Comparison of ENCODE assay signal across 8 mouse cellular contexts in genomic region chr11:50132265-50132664, GRCm38 (mm10). TPM values are rescaled to one million over a fixed set of nuclear protein-coding genes. Genes with fewer than 3 reads are reported as not detected.
DNase-seq lines count a peak whose midpoint lies in the region; ATAC-seq and TF ChIP-seq lines count a peak whose summit lies in the region.

No protein-coding gene starts in this region.

- H3K4me1 ChIP-seq in heart, embryonic 12.5 days (replicated peaks) = peaks cover 21% of the 10 kb centered on the region
- peaks cover 0 to 8% of the 10 kb centered on the region in 2 experiments; a peak in 1 of 4 replicates for H3K4me1 ChIP-seq in ES-E14 (ENCODE audit: control insufficient read depth in 2 of 2, insufficient read depth in 2 of 2, low read length in 2 of 2, poor library complexity in 1 of 2)
- H3K4me1 ChIP-seq in forebrain, embryonic 16.5 days (replicated peaks; ENCODE audit: control insufficient read depth, insufficient read depth, low read length) = peaks cover 14% of the 10 kb centered on the region
- peaks cover 34% of the 10 kb centered on the region for H3K4me1 ChIP-seq in liver, embryonic 16.5 days (ENCODE audit: control insufficient read depth, low read depth, low read length)

- peaks cover 18% of the 10 kb centered on the region for H3K36me3 ChIP-seq in heart, embryonic 12.5 days
- peaks cover 2% of the 10 kb centered on the region; the same call in 1 of the 2 replicates for H3K36me3 ChIP-seq in ES-E14 (ENCODE audit: control insufficient read depth, insufficient read depth, low read length, poor library complexity, severe bottlenecking)
- H3K36me3 ChIP-seq in forebrain, embryonic 16.5 days (ENCODE audit: control insufficient read depth, insufficient read depth) = peaks cover 2% of the 10 kb centered on the region; the same call in 1 of the 2 replicates
- peaks cover 6% of the 10 kb centered on the region; the same call in 1 of the 2 replicates for H3K36me3 ChIP-seq in liver, embryonic 16.5 days (ENCODE audit: control insufficient read depth, insufficient read depth)

- H3K27me3 ChIP-seq in heart, embryonic 12.5 days (replicated peaks) = 0 out of 2 replicates have a peak, but pooled peaks cover 2% of the 10 kb centered on the region
- H3K27me3 ChIP-seq in forebrain, embryonic 16.5 days (replicated peaks; ENCODE audit: control insufficient read depth, insufficient read depth, low read length) = no peaks in the 10 kb centered on the region
- no peaks in the 10 kb centered on the region for H3K27me3 ChIP-seq in liver, embryonic 16.5 days (ENCODE audit: control insufficient read depth, insufficient read depth, low read depth, low read length)

- H3K4me2 ChIP-seq in heart, embryonic 12.5 days = peak overlapping the region; percentile 91
- peak overlapping the region; percentile 88 for H3K4me2 ChIP-seq in forebrain, embryonic 16.5 days (ENCODE audit: low read length)
- H3K4me2 ChIP-seq in liver, embryonic 16.5 days (ENCODE audit: low read depth, low read length) = peak overlapping the region; percentile 93

- in situ Hi-C loops in ES-E14 (cut with MboI; ENCODE audit: low sequenced_read_pairs in 2 of 2, unreplicated experiment in 2 of 2) = loop anchor here in 1 of 2 experiments (5.0 kb wide), 1 partner anchor 145 kb away; no protein-coding TSS in a partner anchor

- H3K27ac ChIP-seq in heart, embryonic 12.5 days (ENCODE audit: poor library complexity, severe bottlenecking) = no peak overlapping the region
- no peak overlapping the region for H3K27ac ChIP-seq in ES-E14 (ENCODE audit: insufficient read depth, low read depth, low read length, poor library complexity, severe bottlenecking)
- no peak overlapping the region for H3K27ac ChIP-seq in forebrain, embryonic 16.5 days (ENCODE audit: low read length)
- H3K27ac ChIP-seq in liver, embryonic 16.5 days (ENCODE audit: low read length) = no peak overlapping the region

- WGBS in heart, embryonic 12.5 days = 86% methylated on average over 6 of the region's 6 CpGs
- 77% methylated on average over 6 of the region's 6 CpGs for WGBS in forebrain, embryonic 16.5 days
- whole genome bisulfite sequencing in liver, embryonic 16.5 days (ENCODE audit: insufficient replicate concordance) = 78% methylated on average over 6 of the region's 6 CpGs

- H3K9ac ChIP-seq in heart, embryonic 12.5 days = peak overlapping the region; percentile 94
- 0 out of 2 replicates have a peak overlapping the region, but pooled peaks have one; percentile 90 for H3K9ac ChIP-seq in ES-E14 (ENCODE audit: insufficient read depth, low read depth, low read length, poor library complexity, severe bottlenecking)
- peak overlapping the region; percentile 100 for H3K9ac ChIP-seq in forebrain, embryonic 16.5 days (replicated peaks; ENCODE audit: low read depth, low read length)
- H3K9ac ChIP-seq in liver, embryonic 16.5 days (ENCODE audit: low read depth, low read length) = peak overlapping the region; percentile 95

- intact Hi-C loops in left cerebral cortex, postnatal 10 days (cut with DNase I) = no loop called here

- H3K4me3 ChIP-seq in heart, embryonic 12.5 days = peak overlapping the region; percentile 74
- no peak overlapping the region for H3K4me3 ChIP-seq in ES-E14 (ENCODE audit: insufficient read depth in 1 of 2, low read depth in 1 of 2, low read length in 2 of 2, poor library complexity in 1 of 2, severe bottlenecking in 1 of 2)
- peak overlapping the region; percentile 93 for H3K4me3 ChIP-seq in forebrain, embryonic 16.5 days (replicated peaks; ENCODE audit: low read length)
- peak overlapping the region; percentile 83 for H3K4me3 ChIP-seq in liver, embryonic 16.5 days (ENCODE audit: low read depth, low read length)

- no peak for ATAC-seq in heart, embryonic 12.5 days (ENCODE audit: insufficient number of reproducible peaks, low FRiP score)
- no peak for ATAC-seq in forebrain, embryonic 16.5 days
- ATAC-seq in liver, embryonic 16.5 days (ENCODE audit: low read depth) = no peak

- H3K9me3 ChIP-seq in heart, embryonic 12.5 days (replicated peaks) = no peaks in the 10 kb centered on the region
- H3K9me3 ChIP-seq in ES-E14 (ENCODE audit: control insufficient read depth, insufficient read depth, low read depth, low read length) = no peaks in the 10 kb centered on the region
- no peaks in the 10 kb centered on the region for H3K9me3 ChIP-seq in forebrain, embryonic 16.5 days (ENCODE audit: control insufficient read depth, low read length)
- H3K9me3 ChIP-seq in liver, embryonic 16.5 days (replicated peaks; ENCODE audit: control insufficient read depth, low read length) = no peaks in the 10 kb centered on the region

- DNase-seq in heart, postnatal 4 days = no peak
- no peak for DNase-seq in ES-E14 (ENCODE audit: low read depth, low spot score)
- no peak for DNase-seq in urinary bladder, adult 2 months (ENCODE audit: low spot score)
- no peak for DNase-seq in cerebellum, postnatal 36 days
- no peak for DNase-seq in left cerebral cortex, postnatal 10 days (ENCODE audit: extremely low spot score in 1 of 2, low spot score in 2 of 2)

TF ChIP-seq in ES-E14, 5 proteins besides CTCF, POLR2A, EP300 and RAD21:
- TF ChIP-seq MAFK (IDR thresholded peaks at IDR 0.05; ENCODE audit: insufficient read depth, low read depth, low read length) = no peak
- TF ChIP-seq ZNF384 (IDR thresholded peaks at IDR 0.05; ENCODE audit: low read depth, low read length) = no peak
- TF ChIP-seq HCFC1 (IDR thresholded peaks at IDR 0.05; ENCODE audit: borderline replicate concordance, insufficient read depth, low read length) = no peak
- TF ChIP-seq ZC3H11A (IDR thresholded peaks at IDR 0.05; ENCODE audit: borderline replicate concordance, low read depth, low read length) = no peak
- TF ChIP-seq CHD2 (IDR thresholded peaks at IDR 0.05; ENCODE audit: low read depth, low read length) = no peak
TF ChIP-seq in ES-E14: peak in this region for 0.

RNA-seq across cellular contexts. Expression of gene Tbc1d9b, which starts 1.1 kb away (rescaled TPM):
- 35.5 and 35.9 TPM in 2 replicates for polyA plus RNA-seq in heart, embryonic 12.5 days (2016; fragmentation: Nextera tagmentation; extraction: Ambion mirVana)
- total RNA-seq in heart, postnatal 4 days (2021) = 10 to 100 TPM; 40.6 to 42.4 TPM
- 18.0 and 19.3 TPM in 2 replicates for total RNA-seq in ES-E14 (2012; rRNA removed)
- 38.2 and 43.6 TPM in 2 replicates for polyA plus RNA-seq in forebrain, embryonic 16.5 days (2015; fragmentation: Nextera tagmentation; extraction: Ambion mirVana)
- 12.9 and 13.1 TPM in 2 replicates for polyA plus RNA-seq in liver, embryonic 16.5 days (2015; fragmentation: Nextera tagmentation; extraction: Ambion mirVana)
- polyA plus RNA-seq in urinary bladder, adult 2 months (2012; rRNA removed) = 36.3 and 45.8 TPM in 2 replicates
- 10 to 100 TPM; 71.9 to 77.0 TPM for total RNA-seq in left cerebral cortex, postnatal 10 days (2021)

RNA-seq across cellular contexts. Expression of gene Mrnip, which starts 42.0 kb away (rescaled TPM):
- polyA plus RNA-seq in heart, embryonic 12.5 days (2016; fragmentation: Nextera tagmentation; extraction: Ambion mirVana) = 10.1 and 11.6 TPM in 2 replicates
- 1 to 10 TPM; 7.7 to 8.0 TPM for total RNA-seq in heart, postnatal 4 days (2021)
- total RNA-seq in ES-E14 (2012; rRNA removed) = 13.0 and 14.6 TPM in 2 replicates
- polyA plus RNA-seq in forebrain, embryonic 16.5 days (2015; fragmentation: Nextera tagmentation; extraction: Ambion mirVana) = 28.4 and 33.7 TPM in 2 replicates
- polyA plus RNA-seq in liver, embryonic 16.5 days (2015; fragmentation: Nextera tagmentation; extraction: Ambion mirVana) = 7.9 and 8.6 TPM in 2 replicates
- polyA plus RNA-seq in urinary bladder, adult 2 months (2012; rRNA removed) = 8.7 and 11.5 TPM in 2 replicates
- 10 to 100 TPM; 18.5 to 20.6 TPM for total RNA-seq in left cerebral cortex, postnatal 10 days (2021)

Comparison
In these comparisons a context has a peak if more than half of its experiments do, and no peak if none do; other contexts are left out.
1. H3K4me3 ChIP-seq: peak in heart, embryonic 12.5 days (single experiment), forebrain, embryonic 16.5 days (single experiment) and liver, embryonic 16.5 days (single experiment); none in ES-E14 (0 of 2).
2. Peak in every context shown above with its lines, with median percentiles within 50 percentile points of each other: H3K4me2 ChIP-seq and H3K9ac ChIP-seq.